Mouse (Mus musculus) hindbrain, embryonic 14.5 days (tissue): ENCODE data around the gene Pin1rt1. TPM values are rescaled to one million over a fixed set of nuclear protein-coding genes. Genes with fewer than 3 reads are reported as not detected.

Source experiments
- ATAC-seq: fragments of 200-750 bp; cut with Nextera tagmentation; 2 replicates; pipeline ENCODE4 v1.8.0; 2017; ENCODE audit warnings: moderate number of reproducible peaks, mild to moderate bottlenecking, moderate TSS enrichment, moderate library complexity; ENCODE audit not compliant: low FRiP score
- DNase-seq: peaks from one replicate; pipeline ENCODE4 v3.0.0-alpha.2; 2015; ENCODE audit warnings: low spot score
- H3K27ac ChIP-seq: fragments of 300-500 bp; sonication (generic); 2 replicates; pipeline ENCODE4 v1.5.1; 2014; ENCODE audit warnings: mild to moderate bottlenecking, moderate library complexity
- H3K27me3 ChIP-seq: fragments of 300-500 bp; sonication (generic); 2 replicates; pipeline ENCODE4 v1.6.1; 2014; ENCODE audit warnings: mild to moderate bottlenecking, low read length, mixed read lengths; ENCODE audit not compliant: control insufficient read depth, insufficient read depth
- H3K36me3 ChIP-seq: fragments of 300-500 bp; sonication (generic); replicated peaks from 2 replicates; pipeline ENCODE4 v1.6.1; 2014; ENCODE audit not compliant: control insufficient read depth, insufficient read depth
- H3K4me1 ChIP-seq: fragments of 300-500 bp; sonication (generic); replicated peaks from 2 replicates; pipeline ENCODE4 v1.6.1; 2014; ENCODE audit warnings: antibody characterized with exemption, low read length, mixed read lengths; ENCODE audit not compliant: control insufficient read depth, insufficient read depth
- H3K4me2 ChIP-seq: fragments of 300-500 bp; sonication (generic); replicated peaks from 2 replicates; pipeline ENCODE4 v1.6.1; 2014; ENCODE audit warnings: mild to moderate bottlenecking, moderate library complexity
- H3K4me3 ChIP-seq: fragments of 300-500 bp; sonication (generic); replicated peaks from 2 replicates; pipeline ENCODE4 v1.5.1; 2014; ENCODE audit warnings: mild to moderate bottlenecking, low read length
- H3K9ac ChIP-seq: fragments of 300-500 bp; sonication (generic); 2 replicates; pipeline ENCODE4 v1.6.1; 2014
- H3K9me3 ChIP-seq: fragments of 300-500 bp; sonication (generic); 2 replicates; pipeline ENCODE4 v1.6.1; 2016; ENCODE audit warnings: low read length; ENCODE audit not compliant: control insufficient read depth
- WGBS: fragments of 180-500 bp; shearing (Covaris S2); extraction: QIAGEN DNeasy Blood & Tissue Kit; methylation state at CpG from one replicate; pipeline ENCODE4 v1.1.7; 2014; 5-methylcytosine and 5-hydroxymethylcytosine counted together
- polyA plus RNA-seq: library from polyadenylated mRNA; unstranded; fragments of >200 nt; fragmentation: Nextera tagmentation; extraction: Ambion mirVana; gene quantifications from 2 replicates; pipeline ENCODE4 v1.2.1, GENCODE M21; 2014

The Pin1rt1 gene
- 0.35 TPM in 1 of 2 replicates, not detected in the other for polyA plus RNA-seq

- Histone ChIP-seq H3K4me1 (0 out of 2 replicates have a peak, but pooled peaks cover 4% of the 10 kb centered on the region), H3K4me2 (no peak within 1 kb of the TSS), H3K27ac (no peak within 1 kb of the TSS), H3K27me3 (no peaks in the 10 kb centered on the region), H3K4me3 (no peak within 1 kb of the TSS), H3K9ac (no peak within 1 kb of the TSS), H3K36me3 (no peaks in the 10 kb centered on the region), H3K9me3 (no peaks in the 10 kb centered on the region)
- DNase-seq (no peak), ATAC-seq (no peak)
- WGBS = 85% methylated on average over 4 of the region's 4 CpGs
These were observed at the start of gene Pin1rt1 for GRCm38 (mm10) chr2:104716279-104716678. Gene Pin1rt1, minus strand, starts transcription at chr2:104716379.

DNA sequence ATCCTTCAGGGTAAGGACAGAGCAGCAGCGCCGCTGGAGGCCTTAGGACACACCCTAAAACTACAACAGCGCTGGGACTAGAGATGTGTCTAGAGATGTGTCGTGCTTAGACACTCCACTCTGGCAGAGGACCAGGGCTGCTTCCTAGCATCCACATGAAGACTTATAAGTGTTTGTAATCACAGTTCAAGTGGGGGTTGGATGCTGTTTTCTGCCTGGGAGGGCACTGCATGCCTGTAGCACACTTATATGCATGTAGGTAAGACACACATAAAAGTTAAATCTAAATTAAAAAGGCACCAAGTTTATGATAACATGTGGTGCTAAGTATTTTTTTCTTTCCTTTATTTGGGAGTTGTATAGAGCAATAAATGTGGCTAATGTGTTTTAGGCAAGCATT lies 47.8 kb upstream of the Pin1rt1 start:
- DNase-seq = no peak
- Histone ChIP-seq H3K9me3 (no peaks in the 10 kb centered on the region), H3K4me1 (no peaks in the 10 kb centered on the region), H3K36me3 (peaks cover 70% of the 10 kb centered on the region), H3K4me3 (no peak overlapping the region), H3K27ac (no peak overlapping the region), H3K27me3 (no peaks in the 10 kb centered on the region), H3K9ac (no peak overlapping the region), H3K4me2 (no peak overlapping the region)
- WGBS = 92% methylated on average over 4 of the region's 4 CpGs
- ATAC-seq = no peak

DNA sequence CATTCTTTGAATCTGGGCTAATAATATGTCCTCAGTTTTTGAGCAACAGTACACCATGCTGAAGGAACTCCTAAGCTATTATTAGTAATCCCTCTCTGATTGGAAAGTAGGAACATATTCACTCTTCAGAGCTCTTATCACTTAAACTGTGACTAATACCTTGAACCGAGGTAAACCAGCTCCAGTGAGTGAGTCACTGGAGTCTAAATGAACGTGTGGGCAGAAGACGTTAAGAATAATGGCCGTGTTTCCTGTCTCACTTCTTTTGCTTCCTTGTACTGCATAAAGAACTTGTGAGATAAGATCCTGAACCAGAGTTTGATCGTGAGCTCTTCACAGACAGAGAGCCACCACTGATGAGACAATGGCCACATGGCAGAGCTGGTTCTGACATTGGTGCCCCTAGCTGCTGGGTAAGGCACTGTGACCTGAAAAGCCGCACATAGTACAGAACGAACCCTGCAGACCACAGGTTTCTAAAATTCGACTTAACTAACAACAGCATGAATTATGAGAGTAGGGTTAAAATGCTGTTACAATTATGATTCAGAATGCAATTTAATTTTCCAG lies 47.0 kb upstream of the Pin1rt1 start:
- no peak for ATAC-seq
- DNase-seq = no peak
- Histone ChIP-seq H3K9me3 (no peaks in the 10 kb centered on the region), H3K4me1 (no peaks in the 10 kb centered on the region), H3K36me3 (peaks cover 63% of the 10 kb centered on the region), H3K9ac (no peak overlapping the region), H3K4me2 (no peak overlapping the region), H3K4me3 (no peak overlapping the region), H3K27ac (no peak overlapping the region), H3K27me3 (no peaks in the 10 kb centered on the region)
- WGBS = 87% methylated on average over 8 of the region's 8 CpGs

DNA sequence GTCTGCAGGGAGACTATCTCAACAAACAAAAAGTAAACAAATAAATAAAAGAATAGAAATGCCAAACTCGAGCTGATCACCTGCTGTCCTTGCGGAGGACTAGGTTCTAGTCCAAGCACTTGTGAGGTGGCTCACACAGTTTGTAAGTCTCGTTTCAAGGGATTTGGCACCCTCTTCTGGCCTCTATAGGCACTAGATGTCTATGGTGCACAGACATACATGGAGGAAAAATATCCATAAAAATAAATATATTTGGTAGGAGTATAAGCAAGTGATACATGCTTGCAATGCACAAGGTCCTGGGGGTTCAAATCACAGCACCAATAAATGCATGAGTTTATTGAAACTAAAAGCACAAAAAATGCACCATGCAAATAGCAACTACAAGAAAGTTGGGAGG lies 34.4 kb upstream of the Pin1rt1 start:
- Histone ChIP-seq H3K9ac (no peak overlapping the region), H3K4me2 (no peak overlapping the region), H3K27ac (no peak overlapping the region), H3K4me3 (no peak overlapping the region), H3K9me3 (no peaks in the 10 kb centered on the region), H3K27me3 (no peaks in the 10 kb centered on the region), H3K36me3 (no peaks in the 10 kb centered on the region), H3K4me1 (no peaks in the 10 kb centered on the region)
- ATAC-seq = no peak
- 62% methylated on average over 3 of the region's 3 CpGs for WGBS
- no peak for DNase-seq

- ATAC-seq (no peak), DNase-seq (no peak)
- no peaks in the 10 kb centered on the region for H3K4me1 ChIP-seq
- no peak overlapping the region for H3K9ac ChIP-seq
- no peak overlapping the region for H3K4me3 ChIP-seq
- H3K27ac ChIP-seq = no peak overlapping the region
- no peak overlapping the region for H3K4me2 ChIP-seq
- H3K36me3 ChIP-seq = no peaks in the 10 kb centered on the region
- H3K27me3 ChIP-seq = peaks cover 6% of the 10 kb centered on the region; the same call in 1 of the 2 replicates
- 81% methylated on average over 5 of the region's 5 CpGs for WGBS
- H3K9me3 ChIP-seq = no peaks in the 10 kb centered on the region
These were observed 32.5 kb upstream of the Pin1rt1 start for GRCm38 (mm10) chr2:104748652-104749183.

DNA sequence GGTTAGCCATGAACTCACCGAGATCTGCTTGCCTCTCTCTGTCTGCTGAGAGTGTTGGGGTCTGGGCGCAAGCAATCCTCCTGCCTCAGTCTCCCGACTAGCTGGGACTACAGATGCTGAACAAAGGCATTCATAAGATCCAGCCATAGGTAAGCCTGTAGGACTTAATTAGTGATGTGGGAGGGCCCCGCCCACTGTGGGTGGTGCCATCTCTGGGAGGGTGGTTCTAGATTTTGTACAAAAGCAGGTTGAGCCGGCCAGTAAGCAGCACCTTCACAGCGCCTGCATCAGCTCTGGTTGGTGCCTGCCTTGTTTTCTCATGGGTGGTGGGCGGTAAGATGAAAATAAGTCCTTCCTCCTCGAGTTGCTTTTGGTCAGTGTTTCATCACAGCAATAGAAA lies 30.1 kb upstream of the Pin1rt1 start:
- Histone ChIP-seq H3K9me3 (no peaks in the 10 kb centered on the region), H3K27ac (no peak overlapping the region), H3K9ac (no peak overlapping the region), H3K27me3 (peaks cover 28% of the 10 kb centered on the region), H3K4me2 (no peak overlapping the region), H3K4me1 (peaks cover 13% of the 10 kb centered on the region), H3K4me3 (no peak overlapping the region), H3K36me3 (no peaks in the 10 kb centered on the region)
- WGBS = 64% methylated on average over 8 of the region's 8 CpGs
- ATAC-seq (no peak), DNase-seq (no peak)

DNA sequence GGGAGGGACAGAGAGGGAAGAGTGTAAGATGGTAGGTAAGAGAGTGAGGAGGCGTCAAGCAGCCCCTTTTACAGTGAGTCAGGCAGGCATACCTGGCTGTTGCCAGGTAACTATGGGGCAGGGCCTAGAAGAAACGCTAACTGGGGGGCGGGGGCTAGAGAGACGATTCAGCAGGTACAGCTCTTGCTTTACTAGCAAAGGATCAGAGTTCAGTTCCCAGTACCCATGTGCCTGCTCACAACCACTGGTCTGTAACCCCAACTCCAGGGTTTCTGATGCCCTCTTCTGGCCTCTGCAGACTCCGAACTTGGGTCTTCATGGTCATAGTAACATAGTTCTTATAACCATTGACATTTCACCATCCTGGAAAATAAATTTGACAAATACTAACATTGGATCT lies 27.8 kb upstream of the Pin1rt1 start:
- Histone ChIP-seq H3K4me3 (no peak overlapping the region), H3K36me3 (no peaks in the 10 kb centered on the region), H3K9ac (no peak overlapping the region), H3K27ac (no peak overlapping the region), H3K27me3 (peaks cover 36% of the 10 kb centered on the region), H3K9me3 (no peaks in the 10 kb centered on the region), H3K4me1 (peaks cover 13% of the 10 kb centered on the region), H3K4me2 (no peak overlapping the region)
- 53% methylated on average over 5 of the region's 5 CpGs for WGBS
- ATAC-seq (no peak), DNase-seq (no peak)

DNA sequence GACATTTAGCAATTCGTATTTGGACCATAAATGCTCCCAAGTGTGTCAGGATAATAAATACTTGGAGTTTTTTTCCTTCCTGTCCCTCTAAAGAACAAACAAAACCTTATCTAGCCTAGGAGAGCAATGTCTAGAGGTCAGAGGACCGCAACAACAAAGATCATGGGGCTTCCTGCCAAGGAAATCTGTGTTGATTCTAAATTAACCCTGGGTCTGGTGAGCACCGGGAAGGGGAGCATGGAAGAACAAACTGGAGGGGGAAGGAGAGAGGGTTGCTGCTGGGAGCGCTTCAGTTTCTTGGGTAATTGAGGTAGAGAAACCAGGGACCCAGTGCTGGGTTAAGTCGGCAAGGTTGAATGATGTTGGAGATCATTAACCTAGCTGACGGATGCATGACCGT lies 27.0 kb upstream of the Pin1rt1 start:
- no peak for ATAC-seq

DNA sequence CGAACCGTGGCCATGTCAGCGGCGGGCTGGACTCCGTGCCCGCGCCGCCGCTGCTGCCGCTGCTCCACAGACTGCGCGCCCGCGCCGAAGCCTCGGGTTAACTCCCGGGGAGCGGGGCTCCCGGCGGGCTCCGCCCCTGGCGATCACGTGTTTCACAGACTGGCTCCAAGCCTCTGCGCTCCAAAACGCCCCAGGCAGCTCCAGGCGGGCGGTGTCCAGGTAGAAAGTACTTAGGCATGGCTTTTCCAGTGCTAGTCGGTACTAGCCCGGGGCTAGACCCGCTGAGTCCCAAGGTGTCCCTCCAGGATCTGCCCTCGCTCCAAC lies 26.5 kb upstream of the Pin1rt1 start, which contains the start of gene Depdc7:
Gene Depdc7, minus strand, starts transcription at position 138 of the 324 bp plus-strand sequence.
- peak; percentile 69 for DNase-seq
- H3K4me2 ChIP-seq = peak within 1 kb of the TSS; percentile 99
- no peaks in the 10 kb centered on the region for H3K9me3 ChIP-seq
- peaks cover 13% of the 10 kb centered on the region for H3K4me1 ChIP-seq
- WGBS = under 1% methylated on average over 31 of the region's 31 CpGs
- peak within 1 kb of the TSS; percentile 72 for H3K9ac ChIP-seq
- peak within 1 kb of the TSS; percentile 69 for H3K4me3 ChIP-seq
- no peaks in the 10 kb centered on the region for H3K36me3 ChIP-seq
- H3K27me3 ChIP-seq = peaks cover 36% of the 10 kb centered on the region
- H3K27ac ChIP-seq = no peak within 1 kb of the TSS
- peak; percentile 85 for ATAC-seq

More for the DNA sequence above, 27.0 kb upstream of the Pin1rt1 start:
- Histone ChIP-seq H3K4me2 (peak overlapping the region; percentile 99), H3K36me3 (no peaks in the 10 kb centered on the region), H3K9ac (peak overlapping the region; percentile 72), H3K9me3 (no peaks in the 10 kb centered on the region), H3K4me3 (peak overlapping the region; percentile 69), H3K27me3 (peaks cover 36% of the 10 kb centered on the region), H3K4me1 (peaks cover 13% of the 10 kb centered on the region), H3K27ac (no peak overlapping the region)
- 12% methylated on average over 7 of the region's 7 CpGs for whole genome bisulfite sequencing
- DNase-seq = no peak
